Mouse (Mus musculus): Measurements from ENCODE around the gene Hdac1. TPM values are rescaled to one million over a fixed set of nuclear protein-coding genes. Genes with fewer than 3 reads are reported as not detected.

The Hdac1 gene
- polyA plus RNA-seq, 1 experiment from 2014 or later, result 200 TPM

DNA sequence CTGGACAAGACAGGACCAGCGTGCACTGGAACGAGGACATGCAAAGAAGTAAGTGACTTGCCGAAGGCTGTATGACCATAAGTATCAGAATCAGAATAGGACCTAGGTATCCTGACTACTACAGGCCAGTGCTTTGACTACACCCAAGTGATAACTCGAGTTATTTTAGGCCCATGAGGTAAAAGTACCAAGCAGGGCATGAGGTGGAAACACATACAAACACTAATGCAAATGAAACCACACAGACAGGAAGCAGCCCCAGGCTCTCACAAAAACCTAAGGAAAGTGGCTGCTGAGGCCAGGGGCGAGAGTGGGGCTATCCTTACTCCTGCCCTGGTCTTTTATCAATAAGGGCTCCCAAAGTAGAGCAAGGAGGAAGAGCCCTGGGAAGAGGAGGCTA is 17.2 kb downstream of the Hdac1 start:
- H3K4me2 ChIP-seq (replicated peaks), result no peak overlapping the region
- ATAC-seq, result no peak
- no peak overlapping the region for H3K27ac ChIP-seq
- no peak overlapping the region for H3K4me3 ChIP-seq (replicated peaks)
- H3K4me1 ChIP-seq (replicated peaks), result no peaks in the 10 kb centered on the region
- H3K9me3 ChIP-seq, result no peaks in the 10 kb centered on the region
- 88% methylated on average over 5 of the region's 5 CpGs for WGBS
- peaks cover 56% of the 10 kb centered on the region for H3K36me3 ChIP-seq
- no peak overlapping the region for H3K9ac ChIP-seq
- H3K27me3 ChIP-seq (replicated peaks), result no peaks in the 10 kb centered on the region

- Histone ChIP-seq H3K4me3 (replicated peaks) (no peak overlapping the region), H3K4me2 (replicated peaks) (no peak overlapping the region), H3K9me3 (no peaks in the 10 kb centered on the region), H3K36me3 (peaks cover 42% of the 10 kb centered on the region), H3K27ac (no peak overlapping the region), H3K27me3 (replicated peaks) (no peaks in the 10 kb centered on the region), H3K4me1 (replicated peaks) (peaks cover 16% of the 10 kb centered on the region), H3K9ac (no peak overlapping the region)
- WGBS, result 88% methylated on average over 8 of the region's 8 CpGs
- no peak for ATAC-seq
These were observed 24.0 kb downstream of the Hdac1 start for GRCm38 (mm10) chr4:129518519-129518918.

- 39% methylated on average over 2 of the region's 2 CpGs for WGBS
- Histone ChIP-seq H3K4me1 (replicated peaks) (peaks cover 22% of the 10 kb centered on the region), H3K4me2 (replicated peaks) (no peak overlapping the region), H3K27ac (peak overlapping the region; percentile 22), H3K9ac (no peak overlapping the region), H3K27me3 (replicated peaks) (no peaks in the 10 kb centered on the region), H3K4me3 (replicated peaks) (no peak overlapping the region), H3K36me3 (peaks cover 30% of the 10 kb centered on the region), H3K9me3 (no peaks in the 10 kb centered on the region)
- peak; percentile 48 for ATAC-seq
These were observed 25.6 kb downstream of the Hdac1 start for GRCm38 (mm10) chr4:129516925-129517324.

DNA sequence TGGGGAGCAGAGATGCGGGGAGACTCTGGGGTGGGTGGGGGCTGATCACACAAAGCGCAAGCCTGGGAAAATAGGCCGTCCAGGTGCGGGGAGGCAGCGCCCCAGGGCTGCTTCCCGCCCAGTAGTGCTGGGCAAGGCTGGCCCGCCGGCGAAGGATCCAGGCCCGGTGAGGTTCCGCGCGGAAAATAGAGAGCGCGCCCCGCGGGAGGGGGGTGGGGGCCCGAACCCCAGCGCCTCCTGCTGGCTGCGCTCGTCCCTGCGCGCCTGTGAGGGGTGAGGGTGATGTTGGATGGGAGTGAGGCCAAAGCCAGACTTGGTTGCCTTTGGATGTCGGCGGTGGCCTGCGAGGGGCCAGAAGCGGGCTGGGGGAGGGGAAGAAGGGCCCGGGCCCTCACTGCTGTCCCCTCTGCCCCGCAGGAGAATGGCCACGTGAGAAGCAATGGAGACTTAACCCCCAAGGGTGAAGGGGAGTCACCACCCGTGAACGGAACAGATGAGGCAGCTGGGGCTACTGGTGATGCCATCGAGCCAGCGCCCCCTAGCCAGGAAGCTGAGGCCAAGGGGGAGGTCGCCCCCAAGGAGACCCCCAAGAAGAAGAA is 28.1 kb downstream of the Hdac1 start:
- ATAC-seq, result peak; percentile 62
- Histone ChIP-seq H3K4me2 (replicated peaks) (peak overlapping the region; percentile 64), H3K9ac (peak overlapping the region; percentile 99), H3K4me1 (replicated peaks) (peaks cover 29% of the 10 kb centered on the region), H3K9me3 (no peaks in the 10 kb centered on the region), H3K36me3 (peaks cover 17% of the 10 kb centered on the region), H3K27me3 (replicated peaks) (no peaks in the 10 kb centered on the region), H3K27ac (peak overlapping the region; percentile 91), H3K4me3 (replicated peaks) (peak overlapping the region; percentile 99)
- WGBS, result 1% methylated on average over 34 of the region's 35 CpGs

DNA sequence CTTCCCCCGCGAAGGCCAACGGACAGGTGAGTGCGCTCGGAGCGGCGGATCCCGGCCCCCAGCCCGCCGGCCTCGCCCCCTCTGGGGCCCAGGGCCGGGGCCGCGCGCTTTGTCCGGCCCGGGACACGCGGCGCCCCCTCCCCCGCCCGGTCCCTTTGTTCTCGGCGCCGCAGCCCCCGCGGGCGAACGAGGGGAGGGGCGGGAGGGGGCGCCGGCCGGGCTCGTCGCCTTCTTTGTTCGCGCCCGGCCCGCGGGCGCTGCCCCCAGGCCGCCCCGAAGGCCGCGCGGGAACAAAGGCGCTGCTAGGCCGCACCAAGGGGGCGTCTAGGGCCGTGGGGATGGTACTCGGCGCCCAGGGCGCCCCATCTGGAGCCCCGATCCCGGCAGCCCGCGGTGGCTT is 28.6 kb downstream of the Hdac1 start:
- peak overlapping the region; percentile 99 for H3K9ac ChIP-seq
- H3K4me2 ChIP-seq (replicated peaks), result peak overlapping the region; percentile 64
- under 1% methylated on average over 54 of the region's 57 CpGs for WGBS
- H3K36me3 ChIP-seq, result peaks cover 17% of the 10 kb centered on the region
- ATAC-seq, result peak; percentile 32
- no peaks in the 10 kb centered on the region for H3K9me3 ChIP-seq
- peak overlapping the region; percentile 91 for H3K27ac ChIP-seq
- H3K4me3 ChIP-seq (replicated peaks), result peak overlapping the region; percentile 99
- H3K27me3 ChIP-seq (replicated peaks), result no peaks in the 10 kb centered on the region
- H3K4me1 ChIP-seq (replicated peaks), result peaks cover 34% of the 10 kb centered on the region

GRCm38 (mm10) chr4:129513086-129513767 is 29.3 kb downstream of the Hdac1 start, which contains the start of gene Marcksl1:
Gene Marcksl1, plus strand, starts transcription at chr4:129513581.
- Histone ChIP-seq H3K4me1 (replicated peaks) (peaks cover 36% of the 10 kb centered on the region), H3K9me3 (no peaks in the 10 kb centered on the region), H3K4me2 (replicated peaks) (peak within 1 kb of the TSS; percentile 64), H3K27ac (peak within 1 kb of the TSS; percentile 91), H3K27me3 (replicated peaks) (no peaks in the 10 kb centered on the region), H3K4me3 (replicated peaks) (peak within 1 kb of the TSS; percentile 99), H3K9ac (peak within 1 kb of the TSS; percentile 99), H3K36me3 (peaks cover 11% of the 10 kb centered on the region)
- peak; percentile 85 for ATAC-seq
- WGBS, result 6% methylated on average over 47 of the region's 47 CpGs

- Histone ChIP-seq H3K4me2 (replicated peaks) (no peak overlapping the region), H3K27ac (no peak overlapping the region), H3K9me3 (no peaks in the 10 kb centered on the region), H3K9ac (no peak overlapping the region), H3K27me3 (replicated peaks) (no peaks in the 10 kb centered on the region), H3K4me1 (replicated peaks) (peaks cover 35% of the 10 kb centered on the region), H3K4me3 (replicated peaks) (no peak overlapping the region), H3K36me3 (0 out of 2 replicates have a peak, but pooled peaks cover 1% of the 10 kb centered on the region)
- 57% methylated on average over 6 of the region's 6 CpGs for WGBS
- no peak for ATAC-seq
These were observed 31.0 kb downstream of the Hdac1 start for GRCm38 (mm10) chr4:129511413-129512096.

DNA sequence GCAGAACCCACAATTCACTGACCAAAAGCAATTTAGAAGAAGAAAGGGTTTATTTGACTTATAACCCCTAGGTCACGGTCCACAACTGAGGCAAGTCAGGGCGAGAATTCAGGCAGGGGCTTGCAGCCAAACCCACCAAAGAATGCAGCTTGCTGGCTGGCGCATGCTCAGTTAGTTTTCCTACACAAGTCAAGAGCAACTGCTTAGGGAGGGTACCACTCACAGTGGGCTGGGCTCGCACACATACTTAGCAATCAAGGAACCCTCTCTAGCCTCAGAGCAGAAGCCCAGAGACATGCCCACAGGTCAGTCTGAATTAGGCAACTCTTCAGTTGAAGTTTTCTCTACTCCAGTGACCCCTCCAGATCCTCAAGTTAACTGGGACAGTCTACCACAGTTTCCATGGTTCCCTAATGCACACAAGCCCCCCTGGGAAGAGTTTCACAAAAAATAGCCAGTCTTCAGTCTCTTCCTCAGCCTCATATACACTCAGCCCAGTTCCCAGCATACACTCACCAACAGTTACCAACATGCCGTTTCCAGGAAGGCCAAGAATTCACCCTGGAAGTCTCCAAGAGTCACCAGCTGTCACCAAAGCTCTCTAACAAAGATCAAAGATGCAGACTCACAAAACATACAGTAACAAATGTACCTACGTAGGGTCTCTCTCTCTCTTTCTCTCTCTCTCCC is 31.6 kb downstream of the Hdac1 start:
- WGBS, result 64% methylated on average over 6 of the region's 6 CpGs
- Histone ChIP-seq H3K27me3 (replicated peaks) (no peaks in the 10 kb centered on the region), H3K9me3 (no peaks in the 10 kb centered on the region), H3K4me1 (replicated peaks) (peaks cover 33% of the 10 kb centered on the region; the same call in 1 of the 2 replicates), H3K4me3 (replicated peaks) (no peak overlapping the region), H3K36me3 (no peaks in the 10 kb centered on the region), H3K27ac (no peak overlapping the region), H3K4me2 (replicated peaks) (no peak overlapping the region), H3K9ac (no peak overlapping the region)
- ATAC-seq, result no peak

- Histone ChIP-seq H3K9ac (no peak overlapping the region), H3K36me3 (no peaks in the 10 kb centered on the region), H3K27me3 (replicated peaks) (no peaks in the 10 kb centered on the region), H3K27ac (0 out of 2 replicates have a peak overlapping the region, but pooled peaks have one; percentile 11), H3K4me1 (replicated peaks) (peaks cover 25% of the 10 kb centered on the region; the same call in 1 of the 2 replicates), H3K9me3 (no peaks in the 10 kb centered on the region), H3K4me3 (replicated peaks) (no peak overlapping the region), H3K4me2 (replicated peaks) (no peak overlapping the region)
- ATAC-seq, result no peak
- WGBS, result 74% methylated on average over 3 of the region's 3 CpGs
These were observed 32.9 kb downstream of the Hdac1 start for GRCm38 (mm10) chr4:129509650-129510049.

DNA sequence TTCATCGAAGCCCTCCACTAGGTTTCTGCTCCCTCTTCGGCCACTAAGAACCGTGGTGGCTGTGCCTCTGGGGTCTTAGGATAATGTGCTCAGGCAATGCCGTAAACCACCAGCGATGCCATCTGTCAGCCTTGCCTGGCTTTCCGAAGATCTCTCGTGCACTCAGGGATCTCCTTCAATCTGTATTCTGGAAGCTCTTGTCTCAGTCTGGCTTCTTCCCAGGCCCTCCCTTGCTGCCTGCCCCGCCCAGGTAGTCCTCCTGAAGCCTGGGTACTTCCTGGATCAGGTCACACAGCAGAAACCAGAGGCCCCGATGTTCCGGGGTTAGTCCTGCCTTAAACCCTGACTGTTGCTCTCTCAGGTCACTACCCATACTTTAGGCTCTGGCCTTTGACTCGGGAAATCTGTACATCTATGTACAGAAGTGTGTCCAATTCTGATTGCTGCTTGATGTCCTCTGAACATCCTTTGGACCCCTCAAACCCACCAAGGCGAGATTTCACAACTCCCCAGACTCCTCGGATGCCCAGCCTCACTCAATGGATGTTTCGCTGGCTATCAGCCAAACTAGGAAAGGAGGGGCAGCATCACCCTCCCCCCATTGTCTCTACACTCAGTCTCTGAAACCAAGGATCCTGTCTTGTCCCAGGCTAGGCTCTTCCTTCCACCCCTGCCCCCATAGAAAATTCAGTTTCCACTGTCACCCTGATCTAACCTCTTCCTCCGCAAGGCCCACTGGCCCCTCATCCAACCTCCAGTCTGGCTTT is 33.5 kb downstream of the Hdac1 start:
- 53% methylated on average over 15 of the region's 15 CpGs for WGBS
- Histone ChIP-seq H3K27me3 (replicated peaks) (no peaks in the 10 kb centered on the region), H3K27ac (0 out of 2 replicates have a peak overlapping the region, but pooled peaks have one; percentile 11), H3K36me3 (no peaks in the 10 kb centered on the region), H3K9ac (no peak overlapping the region), H3K9me3 (no peaks in the 10 kb centered on the region), H3K4me3 (replicated peaks) (no peak overlapping the region), H3K4me2 (replicated peaks) (no peak overlapping the region), H3K4me1 (replicated peaks) (peaks cover 30% of the 10 kb centered on the region; the same call in 1 of the 2 replicates)
- peak; percentile 44 for ATAC-seq

GRCm38 (mm10) chr4:129508237-129508515 is 34.3 kb downstream of the Hdac1 start:
- Histone ChIP-seq H3K4me3 (replicated peaks) (no peak overlapping the region), H3K9ac (no peak overlapping the region), H3K27me3 (replicated peaks) (no peaks in the 10 kb centered on the region), H3K4me2 (replicated peaks) (no peak overlapping the region), H3K9me3 (no peaks in the 10 kb centered on the region), H3K36me3 (no peaks in the 10 kb centered on the region), H3K27ac (no peak overlapping the region), H3K4me1 (replicated peaks) (peaks cover 33% of the 10 kb centered on the region)
- ATAC-seq, result no peak
- WGBS, result 60% methylated on average over 3 of the region's 3 CpGs
